Mouse (Mus musculus): ENCODE measurements at regions not wholly inside any gene's neighbourhood (a gene's known extent, or its start where the extent isn't known, plus 50 kb on each side); places are given as distances from the start of the nearest gene placed in this dataset.

DNA sequence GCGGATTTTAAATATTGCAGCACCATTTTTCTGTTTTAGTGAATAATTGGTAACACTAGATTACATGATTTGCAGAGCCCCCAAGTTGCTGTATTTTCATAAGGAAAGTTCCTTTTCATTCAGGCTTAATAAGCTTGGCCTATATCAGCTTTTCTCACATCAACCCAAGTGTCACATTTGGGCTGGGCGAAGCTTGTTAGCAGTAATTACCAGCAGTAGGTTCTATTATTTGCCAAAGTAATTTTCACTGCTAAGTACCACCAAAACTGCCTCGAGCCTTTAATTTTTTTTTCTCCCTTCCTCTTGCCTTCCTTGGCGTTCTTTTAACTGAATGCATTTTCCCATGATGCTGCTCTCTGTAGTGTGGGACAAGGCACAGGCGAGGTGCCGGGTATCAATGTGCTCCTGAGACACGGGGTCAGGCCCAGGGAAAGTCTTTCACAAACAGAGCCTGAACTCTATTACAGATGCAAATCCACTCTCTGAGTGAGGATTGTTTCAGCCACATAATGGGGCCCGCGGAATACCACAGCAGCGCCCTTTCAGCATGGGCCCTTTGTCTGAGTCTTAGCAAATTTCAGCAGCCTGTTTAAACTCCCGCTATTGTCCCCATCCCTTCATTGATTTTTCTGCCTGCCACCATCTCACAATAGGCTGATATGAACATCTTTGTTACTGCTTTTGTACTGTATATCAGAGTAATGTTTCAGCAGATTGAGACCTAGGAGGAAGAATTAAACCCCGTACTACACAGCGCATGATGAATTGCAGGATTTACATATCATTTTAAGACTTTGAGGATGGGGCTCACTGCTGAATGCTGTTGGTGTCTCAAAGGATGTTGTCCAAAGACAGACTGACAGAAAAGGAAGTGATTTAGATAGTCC is 205.1 kb upstream of the Epha3 start:
- no peak for DNase-seq

DNA sequence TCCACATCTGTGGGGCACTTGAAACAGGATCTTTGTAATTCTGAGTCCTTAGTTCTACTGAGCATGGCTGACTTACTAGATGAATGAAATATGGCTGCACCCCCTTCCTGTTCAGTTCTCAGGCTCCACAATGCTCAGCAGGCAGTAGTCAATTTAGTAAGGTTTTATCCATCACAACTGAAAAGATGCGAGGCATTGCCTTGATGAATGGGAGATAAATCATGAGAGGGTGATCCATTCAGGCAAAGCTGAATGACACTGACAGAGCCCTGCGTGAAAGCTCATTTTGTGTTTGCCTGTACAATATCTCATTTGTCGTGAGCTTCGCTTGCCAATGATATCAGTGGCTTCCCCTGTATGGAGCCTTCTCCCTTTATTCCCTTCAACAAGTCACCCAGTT is 198.6 kb upstream of the Epha3 start:
- no peak for DNase-seq

DNA sequence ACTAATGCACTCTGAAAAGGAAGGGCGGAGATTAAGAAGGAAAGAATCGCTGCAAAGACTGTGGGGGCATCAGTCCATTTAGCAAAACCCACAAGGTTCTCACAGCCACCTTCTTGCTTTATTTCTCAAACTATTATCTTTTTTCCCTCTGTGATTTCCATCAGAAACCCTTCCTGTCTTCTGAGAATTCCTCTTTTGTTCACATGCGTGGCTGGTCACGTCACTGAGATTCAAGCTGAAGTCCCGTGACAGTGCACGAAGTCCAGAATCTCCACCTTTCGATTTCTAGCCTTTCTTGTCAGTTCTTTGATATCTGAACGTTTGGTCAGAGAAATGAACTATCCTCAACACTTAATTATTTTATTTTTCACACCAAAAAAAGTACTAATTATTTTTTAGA is 194.7 kb upstream of the Epha3 start:
- DNase-seq, result no peak

DNA sequence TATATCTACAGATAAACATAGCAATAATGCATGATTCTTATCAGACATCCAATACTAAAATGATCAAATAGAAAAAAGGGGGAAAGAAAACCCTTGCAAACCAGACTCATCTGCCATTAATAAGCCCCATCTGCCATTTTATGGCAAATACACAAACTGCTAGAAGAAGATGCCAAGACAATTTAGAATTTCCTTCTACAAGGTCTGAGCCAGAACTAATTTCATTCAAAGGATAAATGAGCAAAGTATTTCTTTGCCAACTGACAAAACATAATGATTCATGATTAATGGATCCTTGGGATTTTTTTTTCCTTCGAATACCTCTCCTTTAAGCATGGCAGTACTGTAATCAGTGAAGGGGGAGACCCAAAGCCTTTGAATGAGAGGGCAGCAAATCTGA is 190.4 kb upstream of the Epha3 start:
- no peak for DNase-seq

DNA sequence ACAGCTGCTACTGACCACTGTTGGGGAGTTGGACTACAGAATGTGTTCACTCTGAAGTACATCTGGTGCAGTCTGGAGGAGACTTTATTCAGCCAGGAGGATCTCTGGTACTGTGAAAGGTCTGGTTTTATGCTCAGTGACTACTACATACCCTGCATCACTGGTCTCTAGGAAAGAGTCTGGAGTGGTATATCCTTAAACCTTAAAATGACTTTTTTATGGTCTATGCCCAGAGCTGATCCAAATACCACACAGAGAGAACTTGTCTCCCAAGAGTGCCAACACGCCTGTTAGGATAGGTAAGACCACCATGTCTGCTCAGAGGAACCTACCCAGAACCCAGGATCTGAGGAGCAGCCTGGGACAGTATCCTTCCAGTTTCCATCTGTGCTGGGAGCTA is 184.1 kb upstream of the Epha3 start:
- DNase-seq, result no peak

DNA sequence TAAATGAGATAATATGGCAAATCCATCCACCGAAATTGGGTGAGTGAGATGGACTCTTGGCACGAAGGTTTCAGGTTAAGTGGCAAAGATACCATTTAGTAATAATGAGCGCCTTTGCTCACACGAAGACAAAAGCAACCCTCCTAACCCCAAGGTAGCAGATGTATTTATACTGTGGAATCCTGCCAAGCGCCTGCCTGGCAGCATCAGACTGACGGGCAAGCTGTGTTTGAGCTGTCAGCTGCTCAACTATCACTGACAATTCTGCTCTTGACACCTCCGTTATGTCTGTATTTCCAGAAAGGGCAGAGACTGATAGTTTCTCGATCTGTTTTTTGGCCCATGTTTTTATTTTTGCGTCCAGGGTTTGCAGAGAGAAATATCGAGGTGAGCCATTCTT is 169.1 kb upstream of the Epha3 start:
- DNase-seq, result peak; percentile 4 to 13

DNA sequence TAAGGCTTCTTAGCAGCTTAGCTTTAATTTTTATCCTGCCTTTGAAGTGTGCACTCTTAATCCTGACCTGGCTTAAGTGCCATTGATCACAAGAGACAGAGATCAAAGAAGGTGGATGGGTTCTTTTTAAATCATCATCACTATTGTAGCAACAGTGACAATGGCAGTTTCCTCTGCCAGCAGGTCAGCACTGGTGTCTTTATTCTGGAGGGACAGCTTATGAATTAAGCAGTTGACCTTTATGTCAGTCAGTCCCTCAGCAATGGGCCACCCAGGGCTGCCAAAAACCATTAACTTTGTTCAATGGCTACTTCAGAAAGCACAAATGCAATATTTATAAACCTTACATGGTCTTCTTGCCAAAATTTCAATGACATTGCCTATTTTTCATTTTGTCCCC is 160.0 kb upstream of the Epha3 start:
- DNase-seq, result no peak

DNA sequence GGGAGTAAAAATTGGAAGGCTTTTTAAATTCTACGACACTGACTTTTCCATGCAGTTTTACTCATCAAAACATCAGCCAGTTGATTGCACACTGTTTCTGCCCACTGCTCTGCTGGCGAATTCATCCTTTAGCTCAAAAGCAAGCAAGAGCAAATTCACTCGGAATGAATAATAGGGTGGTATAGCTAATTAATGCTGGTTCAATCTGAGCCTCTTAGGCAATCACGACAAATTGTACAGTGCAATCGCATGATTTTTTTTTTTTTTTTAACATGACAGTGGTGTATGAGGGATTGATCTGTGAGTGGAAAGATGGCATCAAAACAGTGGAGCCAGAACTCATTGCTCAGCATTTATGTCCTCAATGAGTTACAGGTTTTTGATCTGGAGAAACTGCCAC is 136.9 kb upstream of the Epha3 start:
- no peak for DNase-seq

DNA sequence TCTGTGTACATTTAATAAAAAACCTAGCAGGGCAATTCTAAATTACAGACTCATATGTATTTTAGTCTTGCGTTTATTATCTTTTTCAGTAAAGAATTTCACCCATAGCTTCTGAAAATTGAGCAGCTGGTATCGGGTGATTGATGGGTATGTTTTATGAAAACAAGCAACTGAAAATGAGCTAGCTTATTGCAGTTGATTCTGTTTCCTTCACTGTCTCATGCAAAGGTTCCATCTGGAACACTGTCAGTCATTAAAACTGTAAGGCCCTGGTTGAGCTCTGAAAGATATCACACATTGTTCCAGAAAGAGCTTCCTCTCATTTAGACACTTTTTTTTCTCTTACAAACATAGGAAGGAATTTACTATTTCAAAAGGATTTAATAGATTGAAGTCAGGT is 103.4 kb upstream of the Epha3 start:
- no peak for DNase-seq

DNA sequence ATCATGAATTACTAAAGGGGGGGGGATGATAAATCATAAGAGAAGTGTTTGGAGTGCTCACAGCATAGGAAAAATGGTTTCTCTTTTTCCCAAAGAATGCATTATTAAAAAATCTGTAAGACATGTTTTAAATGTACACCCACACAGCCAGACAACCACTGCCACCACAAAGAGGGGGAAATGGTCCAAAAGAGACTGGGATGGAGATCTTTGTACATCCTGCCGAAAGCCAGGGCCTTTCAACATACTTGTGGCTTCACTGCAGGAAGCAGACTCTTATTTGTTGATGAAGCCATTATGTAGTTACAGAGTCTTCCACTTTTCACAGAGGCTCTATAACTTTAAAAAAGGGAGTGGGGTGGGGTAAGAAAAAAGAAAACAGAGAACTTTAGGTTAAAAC is 96.8 kb upstream of the Epha3 start:
- DNase-seq, result no peak

DNA sequence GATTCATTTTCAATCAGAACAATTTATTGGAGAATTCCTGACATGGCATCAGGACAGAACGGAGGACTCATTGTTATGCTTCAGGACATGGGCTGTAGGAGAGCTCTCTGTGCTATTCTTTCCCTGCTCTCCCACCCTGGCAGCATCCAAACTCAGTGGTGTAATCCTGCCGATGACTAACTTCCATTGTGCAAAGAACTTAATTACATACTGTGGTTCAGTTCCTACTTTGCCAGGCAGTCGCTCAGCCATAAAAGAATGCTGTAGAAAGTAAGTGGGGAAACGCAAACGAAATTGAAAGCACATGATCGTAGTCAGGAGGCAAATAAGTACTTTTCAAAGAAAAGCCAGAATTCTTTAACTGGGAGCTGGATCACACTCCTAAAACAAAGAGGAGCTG is 94.2 kb upstream of the Epha3 start:
- DNase-seq, result no peak

DNA sequence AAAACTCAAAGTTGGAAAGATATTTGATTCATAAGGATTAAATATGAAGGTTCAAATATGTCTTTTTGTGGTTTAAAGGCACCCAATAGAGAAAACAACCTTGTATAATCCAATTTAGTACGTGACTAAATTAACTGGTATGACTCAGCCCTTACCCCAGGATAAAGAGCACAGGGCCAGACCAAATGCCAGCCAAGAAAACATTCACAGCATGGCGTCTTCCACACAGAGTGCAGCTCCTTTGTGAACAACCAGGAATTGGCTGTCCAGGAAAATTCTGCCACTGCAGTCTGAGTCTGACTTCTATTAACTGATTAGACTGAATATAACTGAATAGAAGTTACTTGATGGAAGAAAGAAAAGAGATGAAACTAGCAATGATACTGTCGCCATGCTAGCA is 61.2 kb upstream of the Epha3 start:
- peak; percentile 69 to 76 for DNase-seq

DNA sequence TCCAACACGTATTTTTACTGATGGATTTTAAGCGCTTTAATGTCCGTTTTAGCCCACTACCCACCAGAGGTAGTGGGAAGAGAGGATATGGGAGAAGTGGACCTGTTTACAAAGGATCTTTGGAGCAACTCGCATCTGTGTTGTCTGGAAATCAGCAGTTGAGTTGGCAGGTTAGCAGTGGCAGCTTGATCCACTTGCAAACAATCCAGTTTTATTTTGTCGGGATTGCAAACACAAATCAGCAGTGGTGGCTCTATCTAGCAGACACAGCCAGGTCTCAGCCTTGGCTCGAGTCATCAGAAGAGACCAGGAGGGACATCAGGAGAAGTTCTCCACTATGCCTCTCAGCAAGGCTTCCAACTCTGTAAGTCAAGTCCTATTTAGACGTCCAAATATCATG is 57.2 kb upstream of the Epha3 start:
- DNase-seq, result no peak
